Comparison of ENCODE assay signal across 30 mouse cellular contexts in genomic region chr2:28632626-28633025, GRCm38 (mm10). TPM values are rescaled to one million over a fixed set of nuclear protein-coding genes. Genes with fewer than 3 reads are reported as not detected.
DNase-seq lines count a peak whose midpoint lies in the region; ATAC-seq and TF ChIP-seq lines count a peak whose summit lies in the region.
"Had no signal": no experiment of that assay in that cellular context is flagged by ENCODE, and none has a peak within 500 bp of the region (broad histone marks: within the 10 kb centered on the region; RNA-seq: fewer than 3 reads in every experiment).

No protein-coding gene starts in this region.

- no peak overlapping the region for H3K9ac ChIP-seq in intestine, embryonic 15.5 days
- no peak overlapping the region for H3K9ac ChIP-seq in midbrain, embryonic 11.5 days (ENCODE audit: low read length)
- H3K9ac ChIP-seq: embryonic facial prominence, embryonic 15.5 days; forebrain, embryonic 12.5 days; forebrain, postnatal 0 days; heart, embryonic 15.5 days; liver, embryonic 15.5 days; lung, embryonic 15.5 days; midbrain, embryonic 12.5 days; neural tube, embryonic 13.5 days had no signal

- peaks cover 18% of the 10 kb centered on the region for H3K4me1 ChIP-seq in kidney, adult 2 months (ENCODE audit: control insufficient read depth, insufficient read depth, low read length)
- no peaks in the 10 kb centered on the region for H3K4me1 ChIP-seq in intestine, embryonic 15.5 days (replicated peaks)
- no peaks in the 10 kb centered on the region for H3K4me1 ChIP-seq in midbrain, embryonic 11.5 days (ENCODE audit: control insufficient read depth, insufficient read depth, low read length)
- H3K4me1 ChIP-seq: embryonic facial prominence, embryonic 15.5 days; forebrain, embryonic 12.5 days; lung, embryonic 15.5 days had no signal

- H3K9me3 ChIP-seq in intestine, embryonic 15.5 days, result no peaks in the 10 kb centered on the region
- no peaks in the 10 kb centered on the region for H3K9me3 ChIP-seq in midbrain, embryonic 11.5 days (ENCODE audit: control insufficient read depth, low read length)
- H3K9me3 ChIP-seq: embryonic facial prominence, embryonic 10.5 days; embryonic facial prominence, embryonic 15.5 days; forebrain, embryonic 12.5 days; heart, embryonic 15.5 days; liver, embryonic 15.5 days; lung, embryonic 15.5 days; midbrain, embryonic 12.5 days; neural tube, embryonic 13.5 days had no signal

- 37% methylated on average over 1 of the region's 1 CpGs for whole genome bisulfite sequencing in kidney, adult 2 months
- WGBS in intestine, embryonic 15.5 days, result 71% methylated on average over 1 of the region's 1 CpGs
- 42% methylated on average over 1 of the region's 1 CpGs for WGBS in midbrain, embryonic 11.5 days

- no peak for ATAC-seq in cerebellum, adult (ENCODE audit: insufficient number of reproducible peaks, low FRiP score, low TSS enrichment)
- peak; percentile 39; the same call in 1 of the 2 replicates for ATAC-seq in intestine, embryonic 15.5 days
- ATAC-seq in midbrain, embryonic 11.5 days (ENCODE audit: low FRiP score), result no peak
- ATAC-seq: forebrain, postnatal 0 days; hindbrain, embryonic 16.5 days had no signal

- H3K27me3 ChIP-seq in kidney, adult 2 months (replicated peaks; ENCODE audit: control insufficient read depth, insufficient read depth, low read length), result no peaks in the 10 kb centered on the region
- H3K27me3 ChIP-seq in intestine, embryonic 15.5 days (replicated peaks), result no peaks in the 10 kb centered on the region
- H3K27me3 ChIP-seq in midbrain, embryonic 11.5 days (ENCODE audit: control insufficient read depth, insufficient read depth, low read length), result no peaks in the 10 kb centered on the region
- H3K27me3 ChIP-seq: CH12.LX; embryonic facial prominence, embryonic 15.5 days; liver, embryonic 15.5 days; lung, embryonic 15.5 days; midbrain, embryonic 12.5 days; neural tube, embryonic 13.5 days had no signal

- DNase-seq in cerebellum, postnatal 10 days, result peak; percentile 39 to 40
- peak; percentile 65 for DNase-seq in kidney, adult 2 months
- DNase-seq in kidney, postnatal 4 days, result no peak
- peak; percentile 37 to 64 for DNase-seq in kidney, postnatal 36 days
- DNase-seq in midbrain, embryonic 11.5 days (ENCODE audit: low spot score, missing footprints), result no peak
- DNase-seq in embryo, embryonic 9.5 days (ENCODE audit: extremely low spot score), result no peak
- DNase-seq: adrenal gland, adult 8-10 months; cerebellum, adult 8-10 months; forebrain, postnatal 0 days; gastrocnemius, postnatal 10 days; layer of hippocampus, postnatal 36 days; left cerebral cortex, postnatal 4 days; lung, postnatal 36 days; right cerebral cortex, postnatal 4 days; thymus, postnatal 4 days had no signal

- peak overlapping the region; percentile 18 for H3K27ac ChIP-seq in kidney, adult 2 months (ENCODE audit: insufficient read depth, low read depth, low read length)
- H3K27ac ChIP-seq in intestine, embryonic 15.5 days, result no peak overlapping the region
- no peak overlapping the region for H3K27ac ChIP-seq in midbrain, embryonic 11.5 days (ENCODE audit: low read depth, low read length)
- H3K27ac ChIP-seq: embryonic facial prominence, embryonic 10.5 days; embryonic facial prominence, embryonic 15.5 days; forebrain, embryonic 12.5 days; heart, embryonic 15.5 days; liver, embryonic 15.5 days; lung, embryonic 15.5 days; midbrain, embryonic 12.5 days; neural tube, embryonic 13.5 days had no signal

- H3K36me3 ChIP-seq in kidney, adult 2 months (ENCODE audit: control insufficient read depth, insufficient read depth, low read length), result no peaks in the 10 kb centered on the region
- H3K36me3 ChIP-seq in intestine, embryonic 15.5 days, result no peaks in the 10 kb centered on the region
- H3K36me3 ChIP-seq in midbrain, embryonic 11.5 days (ENCODE audit: control insufficient read depth, insufficient read depth, low read length), result no peaks in the 10 kb centered on the region
- H3K36me3 ChIP-seq: embryonic facial prominence, embryonic 10.5 days; embryonic facial prominence, embryonic 15.5 days; forebrain, embryonic 12.5 days; heart, embryonic 15.5 days; liver, embryonic 15.5 days; lung, embryonic 15.5 days; midbrain, embryonic 12.5 days; neural tube, embryonic 13.5 days had no signal

- no peak for TF ChIP-seq POLR2A in kidney, adult 2 months (IDR thresholded peaks at IDR 0.05; ENCODE audit: low read depth, low read length)

- no peak overlapping the region for H3K4me3 ChIP-seq in kidney, adult 2 months (ENCODE audit: insufficient read depth, low read depth, low read length)
- H3K4me3 ChIP-seq in intestine, embryonic 15.5 days (replicated peaks), result no peak overlapping the region
- H3K4me3 ChIP-seq in midbrain, embryonic 11.5 days (ENCODE audit: low read depth, low read length), result no peak overlapping the region
- H3K4me3 ChIP-seq: embryonic facial prominence, embryonic 10.5 days; embryonic facial prominence, embryonic 15.5 days; forebrain, embryonic 12.5 days; heart, embryonic 15.5 days; liver, embryonic 15.5 days; lung, embryonic 15.5 days; midbrain, embryonic 12.5 days; neural tube, embryonic 13.5 days had no signal

- H3K4me2 ChIP-seq in intestine, embryonic 15.5 days (replicated peaks), result no peak overlapping the region
- no peak overlapping the region for H3K4me2 ChIP-seq in midbrain, embryonic 11.5 days
- H3K4me2 ChIP-seq: embryonic facial prominence, embryonic 15.5 days; forebrain, embryonic 12.5 days; heart, embryonic 15.5 days; liver, embryonic 15.5 days; lung, embryonic 15.5 days; midbrain, embryonic 12.5 days; neural tube, embryonic 13.5 days had no signal

- TF ChIP-seq CTCF in kidney, adult 2 months (conservative IDR thresholded peaks at IDR 0.05; ENCODE audit: insufficient read depth, insufficient read length, low read depth, low read length), result no peak

RNA-seq across cellular contexts. Expression of gene Tsc1, which starts 8.4 kb away (rescaled TPM):
- 17.5 and 21.4 TPM in 2 replicates for polyA plus RNA-seq in kidney, adult 2 months (2012; rRNA removed)
- 16.2 and 16.6 TPM in 2 replicates for polyA plus RNA-seq in intestine, embryonic 15.5 days (2015; fragmentation: Nextera tagmentation; extraction: Ambion mirVana)
- polyA plus RNA-seq in midbrain, embryonic 11.5 days (2014; fragmentation: Nextera tagmentation; extraction: Ambion mirVana), result 19.5 and 22.3 TPM in 2 replicates

RNA-seq across cellular contexts. Expression of gene Gfi1b, which starts 10.8 kb away (rescaled TPM):
- 0.06 and 0.30 TPM in 2 replicates for polyA plus RNA-seq in kidney, adult 2 months (2012; rRNA removed)
- polyA plus RNA-seq in intestine, embryonic 15.5 days (2015; fragmentation: Nextera tagmentation; extraction: Ambion mirVana), result 1.1 and 1.5 TPM in 2 replicates
- polyA plus RNA-seq in midbrain, embryonic 11.5 days (2014; fragmentation: Nextera tagmentation; extraction: Ambion mirVana), result 2.8 and 3.3 TPM in 2 replicates
- polyA plus RNA-seq: C2C12; embryonic facial prominence, embryonic 15.5 days; forebrain, postnatal 0 days; hindbrain, embryonic 16.5 days; intestine, embryonic 14.5 days; midbrain, postnatal 0 days had no signal

RNA-seq across cellular contexts. Expression of gene Gtf3c5, which starts 49.1 kb away (rescaled TPM):
- polyA plus RNA-seq in kidney, adult 2 months (2012; rRNA removed), result 20.4 and 20.8 TPM in 2 replicates
- polyA plus RNA-seq in intestine, embryonic 15.5 days (2015; fragmentation: Nextera tagmentation; extraction: Ambion mirVana), result 31.8 and 33.8 TPM in 2 replicates
- 38.8 and 40.5 TPM in 2 replicates for polyA plus RNA-seq in midbrain, embryonic 11.5 days (2014; fragmentation: Nextera tagmentation; extraction: Ambion mirVana)

Comparison
In these comparisons a context has a peak if more than half of its experiments do, and no peak if none do; other contexts are left out.
1. DNase-seq: peak in cerebellum, postnatal 10 days (2 of 2), kidney, adult 2 months (single experiment) and kidney, postnatal 36 days (2 of 2); none in kidney, postnatal 4 days (0 of 2), midbrain, embryonic 11.5 days (single experiment) and embryo, embryonic 9.5 days (single experiment).